Mouse (Mus musculus): ENCODE measurements around the gene Macrod1.
"Not testable (repeated sequence)": the region's sequence is repeated elsewhere in the genome, so short reads cannot be mapped to it uniquely, and the experiment has no call there.

Macrod1 gene

DNA sequence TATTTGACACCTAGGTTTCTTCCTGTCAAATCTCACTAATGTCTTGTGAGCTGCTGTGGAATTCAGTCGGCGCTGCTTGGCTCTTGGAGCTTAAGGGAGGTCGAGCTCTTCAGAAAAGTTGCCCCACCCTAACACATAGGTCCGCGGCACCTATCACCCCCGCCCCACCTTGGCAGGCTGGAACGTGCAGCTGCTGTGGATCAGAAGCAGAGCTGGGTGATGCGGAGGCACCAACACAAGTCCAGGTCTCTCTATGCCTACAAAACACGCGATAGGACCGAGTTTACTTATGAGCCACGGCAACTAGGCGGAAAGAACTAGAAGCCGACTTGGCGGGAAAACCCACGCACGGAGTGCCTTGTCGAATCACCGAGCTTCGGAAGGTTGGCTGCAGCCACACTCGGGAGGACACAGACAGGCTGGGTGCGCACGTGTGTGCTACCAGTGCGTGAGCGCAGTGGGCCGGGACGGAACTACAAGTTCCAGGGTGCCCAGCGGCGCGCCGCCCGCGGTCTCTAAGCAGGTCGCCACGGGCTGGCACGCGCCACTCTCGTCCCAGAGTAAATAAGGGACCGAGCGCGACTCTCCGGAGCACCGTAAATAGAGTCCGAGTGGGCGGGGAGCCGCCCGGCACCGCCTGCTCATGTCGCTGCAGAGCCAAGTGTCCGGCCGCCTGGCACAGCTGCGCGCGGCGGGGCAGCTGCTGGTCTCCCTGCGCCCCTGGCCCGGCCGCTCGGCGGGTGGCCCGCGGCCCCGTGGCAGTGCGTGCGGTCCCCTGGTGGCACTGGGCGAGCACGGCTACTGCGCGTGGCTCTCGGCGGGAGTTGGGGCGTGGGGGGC lies at the start of gene Macrod1:
Gene Macrod1, plus strand, starts transcription at position 563 of the 840 bp plus-strand sequence.
- peak; percentile 81 to 87 for DNase-seq

DNA sequence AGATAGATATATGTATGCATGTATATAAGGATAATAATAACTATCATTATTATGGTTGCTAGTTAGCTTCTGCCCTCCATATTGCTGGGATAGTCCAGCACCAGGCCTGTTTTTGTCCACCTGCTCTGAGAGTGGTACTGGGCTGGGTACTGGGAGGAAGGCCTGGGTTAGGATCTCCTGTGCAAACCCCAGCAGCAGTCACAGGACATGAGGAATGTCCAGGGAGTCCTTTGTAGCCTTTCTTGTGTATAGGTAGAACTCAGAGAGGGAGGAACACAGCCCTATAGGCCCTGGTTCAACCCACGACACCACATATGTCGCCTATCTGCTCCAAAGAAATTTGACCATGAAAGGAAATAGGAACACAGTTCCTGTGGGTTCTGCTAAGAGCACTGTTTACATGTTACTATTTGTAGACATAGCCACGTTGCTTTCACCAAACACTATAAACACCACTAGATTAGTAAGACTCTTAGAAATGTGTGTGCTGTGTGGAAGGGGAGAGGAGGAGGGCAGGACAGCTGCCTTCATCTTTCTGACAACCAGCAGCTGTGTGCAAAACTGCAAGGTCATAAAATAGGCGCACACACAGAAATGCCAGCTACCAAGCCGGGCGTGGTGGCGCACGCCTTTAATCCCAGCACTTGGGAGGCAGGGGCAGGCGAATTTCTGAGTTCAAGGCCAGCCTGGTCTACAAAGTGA lies 49.6 kb upstream of the Macrod1 start:
- DNase-seq = no peak

DNA sequence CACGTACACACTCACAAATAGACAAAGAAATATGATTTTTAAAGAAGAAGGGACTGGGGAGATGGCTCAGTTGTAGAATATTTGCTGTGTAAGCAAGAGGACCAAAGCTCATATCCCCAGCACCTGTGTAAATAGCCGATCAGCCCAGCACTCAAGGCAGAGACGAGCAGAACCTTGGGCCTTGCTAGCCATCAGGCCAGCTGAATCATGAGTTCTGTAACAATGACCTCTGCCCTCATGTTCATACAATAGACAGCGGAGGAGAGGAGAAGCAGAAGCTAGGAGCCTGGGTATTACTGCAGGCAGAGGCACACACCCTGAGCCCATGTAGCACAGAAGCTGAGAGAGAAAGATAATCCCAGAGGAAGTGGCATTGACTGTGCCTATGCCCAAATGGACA lies 44.2 kb upstream of the Macrod1 start:
- DNase-seq = no peak

DNA sequence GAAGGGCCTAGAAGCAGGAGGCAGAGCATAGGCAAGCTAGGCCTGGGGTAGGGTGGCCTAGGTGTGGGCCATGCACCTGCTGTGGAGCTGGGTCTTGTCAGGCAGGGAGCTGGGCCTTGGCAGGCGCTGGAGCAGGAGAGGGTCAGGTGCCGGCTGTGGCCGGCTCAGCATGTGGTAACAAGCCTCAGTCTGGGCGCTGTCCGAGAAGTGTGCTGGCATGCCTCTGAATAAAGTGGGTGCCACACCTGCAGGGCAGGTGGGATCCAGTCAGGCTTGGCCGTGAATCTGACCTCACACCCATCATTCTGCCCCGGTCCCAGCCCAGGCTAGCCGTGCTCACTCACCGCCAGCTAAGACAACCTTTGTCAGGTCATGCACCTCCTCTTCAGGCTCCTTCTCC lies 42.6 kb upstream of the Macrod1 start:
- no peak for DNase-seq

DNA sequence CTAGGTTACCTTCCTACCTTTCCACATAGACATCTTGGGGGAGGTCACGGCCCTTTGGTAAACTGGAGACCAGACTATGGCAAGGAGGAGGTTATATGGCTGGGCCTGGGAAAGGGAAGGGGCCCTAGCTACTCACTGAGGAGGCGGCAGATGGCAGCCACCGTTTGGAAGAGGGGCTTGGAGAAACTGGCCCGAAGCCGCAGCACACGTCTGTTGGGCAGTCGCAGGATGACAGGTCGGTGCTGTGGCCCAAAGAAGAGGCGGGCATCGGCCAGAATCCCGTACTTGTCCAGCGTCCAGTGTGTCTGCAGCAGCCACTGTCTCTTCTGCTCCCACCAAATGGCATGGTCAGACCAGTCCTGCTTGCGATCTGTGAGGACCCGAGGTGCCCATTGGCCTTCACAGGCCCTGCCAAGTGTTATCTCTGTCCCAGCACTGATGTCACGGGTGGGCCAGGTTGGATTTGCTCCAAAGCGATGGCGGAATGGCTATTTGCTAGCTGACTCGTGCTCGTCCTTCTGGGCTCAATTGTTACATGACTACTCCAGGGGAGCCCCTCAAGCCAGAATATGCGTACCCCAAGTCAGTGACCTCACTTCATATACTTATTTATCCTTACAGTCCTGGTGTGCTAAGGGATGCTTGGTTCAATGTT lies 42.0 kb upstream of the Macrod1 start:
- DNase-seq = no peak

DNA sequence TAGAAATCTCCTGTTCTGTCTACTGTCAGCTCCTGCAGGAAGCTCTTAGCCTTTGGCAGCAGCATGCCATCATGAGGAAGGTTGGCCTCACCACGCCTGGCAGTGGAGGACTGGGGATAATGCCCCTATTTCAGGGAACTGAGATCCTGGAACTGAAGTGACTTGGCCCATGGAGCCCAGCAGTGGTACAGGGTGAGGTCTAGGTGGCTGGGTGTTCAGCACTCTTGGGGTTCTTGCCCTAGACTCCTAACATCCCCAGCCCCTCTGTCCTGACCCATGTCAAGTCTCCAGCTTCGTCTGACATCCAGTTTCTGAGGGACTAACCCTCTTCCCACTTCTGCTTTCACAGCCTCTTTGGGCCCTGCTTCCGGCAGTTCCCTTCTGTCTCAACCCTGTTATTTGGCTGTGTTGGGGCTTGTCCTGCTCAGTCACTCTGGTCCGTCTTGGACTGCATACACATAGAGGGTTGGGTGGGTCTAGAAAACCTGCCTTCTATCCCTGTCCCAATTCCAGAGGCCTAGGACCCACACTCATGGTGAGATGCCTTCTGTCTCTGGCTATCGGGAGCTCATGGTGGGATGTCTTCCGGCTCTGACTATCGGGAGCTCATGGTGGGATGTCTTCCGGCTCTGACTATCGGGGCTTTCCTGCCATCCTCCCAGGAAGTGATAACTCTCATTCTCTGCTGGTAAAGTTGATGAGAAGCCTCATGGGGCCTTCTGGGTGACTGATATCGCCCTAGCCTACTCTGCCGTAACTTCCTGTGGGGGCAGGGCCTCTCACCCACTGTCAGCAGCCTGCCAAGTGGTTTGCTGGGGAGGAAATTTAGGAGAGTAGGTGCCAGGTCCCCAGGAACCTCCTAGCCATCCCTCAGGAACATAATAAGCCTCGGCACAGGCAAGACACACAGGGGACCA lies 38.8 kb upstream of the Macrod1 start:
- no peak for DNase-seq

DNA sequence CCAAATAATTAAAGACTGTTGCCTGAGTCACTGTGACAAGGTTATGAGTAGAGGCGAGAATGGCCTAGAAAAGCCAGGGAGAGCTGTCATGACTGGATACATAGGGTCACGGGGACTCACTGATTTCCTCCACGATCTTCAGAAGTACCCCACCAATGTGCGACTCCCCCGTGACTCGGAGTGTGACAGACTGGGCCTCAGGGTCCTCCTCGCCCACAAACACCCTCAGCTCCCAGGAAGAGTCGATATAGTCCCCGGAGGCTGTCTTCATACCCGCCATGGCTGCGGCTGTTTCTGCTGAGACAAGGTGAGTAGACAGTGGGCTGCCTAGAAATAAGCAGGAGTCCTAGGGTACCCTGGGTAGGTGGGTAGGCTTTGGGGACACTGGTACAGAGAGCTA lies 38.1 kb upstream of the Macrod1 start:
- no peak for DNase-seq

DNA sequence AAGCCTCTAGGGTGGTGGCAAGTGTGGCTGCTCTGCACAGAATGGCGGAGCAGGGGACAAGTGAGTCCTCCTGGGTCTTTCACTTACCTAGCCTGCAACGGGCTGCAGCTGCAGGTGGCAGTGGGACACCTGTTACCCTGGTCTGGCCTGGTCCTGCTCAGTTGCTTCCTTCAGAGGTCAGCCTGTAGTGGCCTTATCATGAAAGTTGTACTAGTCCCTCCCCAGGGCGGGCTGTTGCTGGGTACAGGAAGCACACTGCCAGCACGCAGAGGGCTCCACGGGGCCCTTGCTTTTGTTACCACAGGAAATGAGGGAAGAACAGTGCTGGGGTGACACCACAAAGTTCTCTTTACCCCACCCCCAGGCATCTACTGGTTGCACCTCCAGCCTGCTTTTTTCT lies 37.4 kb upstream of the Macrod1 start, which contains the start of gene Fermt3:
Gene Fermt3, minus strand, starts transcription at position 279 of the 400 bp plus-strand sequence.
- DNase-seq = no peak

DNA sequence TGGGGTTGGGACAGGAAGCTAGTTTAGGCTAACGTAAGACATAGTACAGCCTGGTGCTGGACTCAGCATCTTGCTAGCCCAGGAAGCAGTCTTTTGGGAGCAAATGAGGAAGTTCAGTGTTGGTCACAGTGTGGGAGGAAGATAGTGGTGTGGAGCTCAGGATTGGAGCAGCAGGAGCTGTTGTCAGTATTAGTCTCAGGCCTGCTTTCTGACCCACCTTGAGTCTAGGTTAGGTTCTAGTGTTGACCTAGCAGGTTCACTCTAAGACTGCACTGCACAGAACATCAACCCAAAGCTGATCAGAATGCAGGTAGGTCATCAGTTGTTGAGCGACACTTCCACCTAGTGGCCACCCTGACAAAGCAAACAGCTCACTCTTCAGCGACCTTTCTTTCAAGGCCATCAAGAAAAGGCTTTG lies 36.4 kb upstream of the Macrod1 start:
- DNase-seq = peak; percentile 67 to 81

DNA sequence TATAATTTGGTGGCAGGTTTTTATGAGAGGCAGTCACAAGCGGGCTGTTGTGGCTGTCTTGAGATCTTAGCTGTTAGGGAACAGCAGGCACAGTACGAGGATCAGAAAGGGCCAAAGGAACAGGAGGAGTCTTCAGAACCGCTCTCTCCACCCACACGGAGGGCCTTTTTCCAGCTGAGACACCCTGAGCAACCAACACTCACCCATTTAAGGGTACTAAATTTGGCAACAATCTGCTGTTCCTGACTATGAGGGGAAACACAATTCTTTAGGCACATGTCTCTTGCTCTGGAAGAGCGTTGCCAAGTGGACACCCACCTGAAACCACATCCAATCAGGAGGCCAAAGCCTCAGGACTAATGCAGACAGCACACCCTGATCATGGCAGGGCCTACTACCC lies 27.1 kb upstream of the Macrod1 start:
- DNase-seq = no peak

DNA sequence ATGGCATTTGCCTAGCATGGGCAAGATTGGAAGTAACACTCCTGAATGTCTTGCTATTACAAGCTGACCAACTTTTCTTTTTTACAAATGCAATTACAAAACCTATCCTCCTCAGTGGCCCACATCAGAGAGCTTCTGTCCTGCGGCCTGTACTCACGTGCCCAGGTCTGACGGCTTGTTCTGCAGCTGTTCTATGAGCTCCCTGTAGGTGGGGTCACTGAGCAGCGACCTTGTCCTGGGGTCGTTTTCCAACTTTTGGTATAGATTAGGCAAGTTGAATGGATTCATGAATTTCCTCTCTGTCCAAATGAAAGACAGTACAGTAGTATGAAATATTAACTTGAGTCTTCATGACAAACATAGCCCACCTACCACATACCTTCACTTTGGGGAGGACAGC lies 22.6 kb upstream of the Macrod1 start:
- no peak for DNase-seq

DNA sequence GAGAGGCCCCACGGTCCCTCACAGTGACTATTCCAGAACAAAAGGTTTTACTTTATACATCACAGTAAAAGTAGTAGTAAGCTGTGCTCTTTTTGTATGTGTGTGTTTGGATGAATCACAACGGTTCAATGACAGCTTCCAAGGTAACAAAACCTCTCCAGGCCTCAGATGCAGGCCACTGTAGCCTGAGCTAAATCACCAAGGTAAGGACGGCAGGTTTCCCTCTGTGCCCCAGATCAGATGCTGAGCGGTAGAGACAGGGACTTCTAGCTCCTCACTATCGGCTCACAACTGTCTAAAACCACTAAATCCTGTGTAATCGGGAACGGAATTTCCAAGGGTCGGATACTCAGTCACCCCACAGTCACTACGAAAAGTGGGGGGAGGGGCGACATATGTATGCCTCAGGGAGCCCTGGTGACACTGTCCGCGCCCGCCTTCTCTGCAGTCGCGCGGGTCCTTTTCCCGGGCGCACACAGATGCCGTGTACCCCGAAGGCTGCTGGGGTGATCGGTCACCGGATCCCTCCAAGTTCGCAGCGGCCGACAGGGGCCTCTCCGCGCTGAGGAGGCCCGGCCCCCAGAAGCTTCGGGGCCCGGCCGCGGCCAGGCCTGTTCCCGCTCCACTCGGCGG lies 17.4 kb upstream of the Macrod1 start:
- DNase-seq = peak in 1 of 2 experiments; percentile 76

DNA sequence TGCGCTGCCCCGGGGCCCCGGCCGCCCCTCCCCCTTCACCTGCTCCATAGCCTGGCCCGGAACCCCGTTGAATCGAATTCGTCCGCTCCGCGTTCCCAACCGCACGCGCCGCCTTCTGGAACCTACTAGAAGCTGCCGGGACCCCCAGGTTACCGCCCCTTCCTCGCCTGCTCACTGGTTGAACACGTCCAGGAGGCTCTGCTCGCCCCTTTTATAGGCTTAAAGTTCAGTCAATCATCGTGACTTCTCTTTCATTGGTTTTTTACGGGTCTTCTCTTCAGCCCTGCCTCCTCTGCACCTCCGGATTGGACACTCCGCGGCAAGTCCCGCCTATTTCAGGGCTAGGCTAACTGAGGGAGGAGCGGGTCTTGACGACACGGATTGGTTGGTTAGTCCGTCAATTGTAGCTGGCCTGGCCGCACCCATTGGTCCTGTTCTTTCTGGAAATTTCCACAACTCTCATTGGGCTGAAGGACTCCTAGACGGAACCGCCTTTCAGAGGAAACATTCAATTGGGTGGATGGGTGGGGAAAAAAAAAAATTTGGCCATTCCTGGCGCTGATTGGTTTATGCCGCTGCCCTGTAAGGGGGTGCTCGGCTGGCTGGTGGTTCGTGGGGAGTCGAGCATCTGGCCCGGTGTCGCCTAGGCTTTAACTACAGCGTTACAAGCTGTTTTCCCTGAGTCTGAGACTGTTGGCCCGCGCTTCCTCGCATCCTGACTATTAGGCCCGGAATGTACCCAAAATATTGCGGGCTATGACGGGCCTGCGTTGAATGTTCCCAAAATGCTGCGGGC lies 16.6 kb upstream of the Macrod1 start, which contains the start of gene Stip1:
Gene Stip1, minus strand, starts transcription at position 127 of the 796 bp plus-strand sequence.
- DNase-seq = peak; percentile 97 to 99

DNA sequence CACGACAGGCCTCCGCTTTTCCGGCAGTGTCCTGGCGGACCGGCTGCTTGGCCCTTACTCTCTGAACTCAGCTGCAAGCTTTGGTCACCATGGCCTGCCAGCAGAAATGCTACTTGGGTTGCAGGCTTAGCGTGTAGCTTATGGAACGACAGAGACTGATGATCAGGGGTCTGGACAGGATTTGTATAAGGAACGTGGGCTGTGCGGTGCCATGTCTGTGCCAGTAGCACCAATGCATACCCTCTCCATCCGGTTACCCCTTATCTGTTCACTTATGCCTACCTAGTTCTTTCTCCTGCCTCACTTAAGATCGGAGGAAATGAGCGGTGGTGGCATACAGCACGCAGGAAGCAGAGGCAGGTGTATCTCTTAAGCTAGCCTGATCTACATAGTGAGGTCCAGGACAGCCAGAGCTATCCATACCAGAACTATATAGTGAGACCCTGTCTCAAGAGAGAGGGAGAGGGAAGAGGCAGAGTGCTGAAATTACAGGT lies 15.9 kb upstream of the Macrod1 start:
- DNase-seq = no peak

DNA sequence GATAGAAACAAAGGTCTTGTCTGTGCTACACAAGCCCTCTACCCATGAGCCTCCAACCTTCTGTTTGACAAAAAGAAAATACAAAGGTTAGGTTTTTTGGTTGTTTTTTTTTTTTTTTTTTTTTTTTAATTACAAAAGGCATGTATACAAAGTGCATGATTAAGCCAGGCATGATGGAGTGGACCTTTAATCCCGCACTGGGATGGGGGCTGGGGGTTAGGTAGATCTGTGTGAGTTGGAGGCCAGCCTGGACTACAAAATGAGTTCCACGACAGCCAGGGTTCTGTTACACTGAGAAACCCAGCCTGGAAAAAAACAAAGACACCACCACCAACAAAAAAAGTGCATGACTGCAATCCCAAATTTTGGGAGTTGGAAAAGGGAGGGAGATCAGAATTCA lies 15.4 kb upstream of the Macrod1 start:
- DNase-seq = no peak

DNA sequence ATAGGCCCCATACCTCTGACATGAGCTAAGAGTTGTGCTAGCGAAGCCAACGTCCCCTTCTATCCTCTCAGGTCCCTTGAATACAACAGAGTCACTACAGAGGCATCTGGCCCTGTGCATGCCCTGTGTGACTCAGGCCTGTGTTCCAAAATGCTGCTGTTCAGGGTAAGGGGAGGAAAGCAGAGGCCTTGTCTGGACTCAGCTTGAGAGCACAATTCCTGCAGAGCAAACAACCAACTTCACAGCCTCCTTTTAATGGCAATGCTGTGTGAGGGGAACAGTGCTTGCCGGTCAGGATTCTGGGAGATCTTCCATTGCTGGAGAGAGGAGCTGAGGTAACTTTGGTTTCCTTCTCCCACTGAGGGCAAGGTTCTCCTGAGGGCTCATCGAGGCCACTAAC lies 12.3 kb upstream of the Macrod1 start:
- DNase-seq = no peak

DNA sequence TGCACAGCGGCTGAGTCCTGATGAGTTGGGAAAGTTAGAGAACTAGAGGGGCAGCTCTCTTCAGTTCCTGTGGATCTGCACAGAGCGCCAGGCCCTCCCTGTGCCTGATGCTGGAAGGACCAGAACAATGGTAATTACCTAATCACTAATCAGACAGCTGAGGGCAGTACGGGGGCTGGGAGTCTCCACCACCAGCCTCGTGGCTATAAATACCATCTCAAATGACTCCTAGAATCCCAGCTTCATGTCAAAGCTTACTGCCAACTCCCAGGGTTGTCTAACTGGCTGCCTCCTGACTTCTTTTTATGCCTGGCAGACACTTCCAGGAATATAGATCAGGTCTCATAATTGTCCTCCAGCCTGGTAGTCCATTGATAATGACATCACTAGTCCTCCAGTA lies 11.9 kb upstream of the Macrod1 start:
- DNase-seq = no peak

DNA sequence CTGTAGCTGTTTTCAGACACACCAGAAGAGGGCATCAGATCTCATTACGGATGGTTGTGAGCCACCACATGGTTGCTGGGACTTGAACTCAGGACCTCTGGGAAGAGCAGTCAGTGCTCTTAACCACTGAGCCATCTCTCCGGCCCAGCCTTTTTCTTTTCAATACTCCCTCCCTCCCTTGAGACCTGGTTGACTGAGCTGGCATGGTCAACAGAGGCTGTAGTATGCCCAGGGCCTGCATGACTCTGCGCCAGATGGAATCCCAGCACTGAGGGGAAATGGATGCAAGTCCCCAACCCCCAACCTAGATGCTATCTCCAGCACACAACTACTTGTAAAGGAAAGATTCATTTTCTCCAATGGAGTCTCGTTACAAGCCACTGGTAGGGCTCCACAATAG lies 3.2 kb upstream of the Macrod1 start:
- not testable (repeated sequence) for DNase-seq

DNA sequence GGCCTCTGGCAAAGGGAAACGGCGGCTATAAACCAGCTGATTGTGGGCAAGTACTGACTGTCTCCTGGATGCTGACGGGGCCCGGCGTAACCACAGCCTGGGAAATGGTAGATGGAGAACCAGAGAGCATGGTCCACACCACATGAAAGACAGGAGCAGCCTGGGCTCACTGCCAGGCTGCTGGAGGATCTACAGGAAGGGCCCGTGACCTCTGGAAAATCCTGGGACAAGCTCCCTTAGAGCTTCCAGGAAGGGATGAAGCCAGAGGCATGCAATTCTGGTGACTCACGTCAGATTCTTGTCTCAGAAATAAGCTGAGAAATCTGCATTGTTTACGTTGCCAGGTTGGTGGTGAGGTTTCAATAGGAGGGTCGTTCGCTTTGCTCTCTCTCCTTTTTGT lies 1.8 kb upstream of the Macrod1 start:
- no peak for DNase-seq

DNA sequence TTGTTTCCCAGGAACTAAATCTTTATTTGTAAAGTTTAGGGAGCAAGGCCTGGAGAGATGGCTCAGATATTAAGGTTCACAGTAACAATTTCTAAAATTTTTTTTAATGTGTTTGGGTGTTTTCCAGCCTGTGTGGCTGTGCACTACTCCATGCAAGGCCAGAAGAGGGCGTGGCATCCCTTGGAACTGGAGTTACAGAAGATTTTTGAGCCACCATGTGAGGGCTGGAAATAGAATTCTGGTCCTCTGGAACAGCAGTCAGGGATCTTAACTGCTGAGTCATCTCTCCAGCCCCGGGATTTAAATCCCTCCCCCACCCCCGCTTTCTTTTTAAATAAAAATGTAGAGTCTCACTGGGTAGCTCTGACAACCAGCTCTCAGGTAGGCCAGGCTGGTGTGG lies 1.4 kb upstream of the Macrod1 start:
- DNase-seq = no peak

Measured in cerebellum, postnatal 25 days (tissue).